Mouse (Mus musculus) small intestine, adult 2 months (tissue): ENCODE data around the gene Rnaseh2b. TPM values are rescaled to one million over a fixed set of nuclear protein-coding genes. Genes with fewer than 3 reads are reported as not detected.

Source experiments
- H3K27ac ChIP-seq: fragments of 200-500 bp; 2 replicates; pipeline ENCODE4 v1.5.1; 2012; ENCODE audit warnings: low read depth, low read length, control low read depth, inconsistent platforms; ENCODE audit not compliant: insufficient read depth
- H3K27me3 ChIP-seq: fragments of 200-500 bp; 2 replicates; pipeline ENCODE4 v1.6.1; 2012; ENCODE audit warnings: mild to moderate bottlenecking, moderate library complexity, low read length, inconsistent platforms; ENCODE audit not compliant: control insufficient read depth, insufficient read depth
- H3K36me3 ChIP-seq: fragments of 200-500 bp; 2 replicates; pipeline ENCODE4 v1.6.1; 2012; ENCODE audit warnings: mild to moderate bottlenecking, low read length, control low read depth, inconsistent platforms; ENCODE audit not compliant: control insufficient read depth, insufficient read depth
- H3K4me1 ChIP-seq: fragments of 200-500 bp; 2 replicates; pipeline ENCODE4 v1.6.1; 2012; ENCODE audit warnings: low read length, inconsistent platforms, mixed read lengths; ENCODE audit not compliant: control insufficient read depth, insufficient read depth, insufficient read length
- H3K4me3 ChIP-seq: fragments of 200-500 bp; 2 replicates; pipeline ENCODE4 v1.5.1; 2012; ENCODE audit warnings: low read depth, mild to moderate bottlenecking, control low read depth, inconsistent platforms, low read length, moderate library complexity
- CTCF ChIP-seq: fragments of 200-500 bp; IDR thresholded peaks from 2 replicates; pipeline ENCODE4 v1.5.1; 2012; ENCODE audit warnings: low read depth, mild to moderate bottlenecking, control low read depth, inconsistent platforms, low read length, moderate library complexity, mixed read lengths; ENCODE audit not compliant: insufficient replicate concordance, insufficient read length; ENCODE audit errors: extremely low read depth
- POLR2A ChIP-seq: fragments of 200-500 bp; IDR thresholded peaks from 2 replicates; pipeline ENCODE4 v1.6.1; 2012; ENCODE audit warnings: low read depth, mild to moderate bottlenecking, control low read depth, inconsistent platforms, low read length, moderate library complexity
- WGBS: fragments of 180-500 bp; shearing (Covaris S2); methylation state at CpG from one replicate; pipeline ENCODE4 v1.1.7; 2018; 5-methylcytosine and 5-hydroxymethylcytosine counted together
- polyA plus RNA-seq: library from polyadenylated mRNA; depleted of rRNA; stranded (reverse); fragments of >200 nt; gene quantifications from 2 replicates; pipeline ENCODE4 v1.2.3, GENCODE M21; 2012

Rnaseh2b gene
- polyA plus RNA-seq, 1 experiment: 0.65 TPM

- Histone ChIP-seq H3K36me3 (no peaks in the 10 kb centered on the region), H3K27ac (no peak overlapping the region), H3K4me1 (no peaks in the 10 kb centered on the region), H3K27me3 (no peaks in the 10 kb centered on the region), H3K4me3 (no peak overlapping the region)
- TF ChIP-seq CTCF (no peak), POLR2A (no peak)
- 46% methylated on average over 2 of the region's 2 CpGs for WGBS
These were observed 16.6 kb downstream of the Rnaseh2b start for GRCm38 (mm10) chr14:62309026-62309425.

GRCm38 (mm10) chr14:62311672-62312071 is 19.3 kb downstream of the Rnaseh2b start:
- Histone ChIP-seq H3K4me3 (no peak overlapping the region), H3K36me3 (no peaks in the 10 kb centered on the region), H3K27me3 (no peaks in the 10 kb centered on the region), H3K4me1 (no peaks in the 10 kb centered on the region), H3K27ac (no peak overlapping the region)
- TF ChIP-seq POLR2A (no peak), CTCF (no peak)
- WGBS: 96% methylated on average over 1 of the region's 1 CpGs

- 27% methylated on average over 6 of the region's 6 CpGs for WGBS
- H3K4me1 ChIP-seq: no peaks in the 10 kb centered on the region
- H3K27ac ChIP-seq: no peak overlapping the region
- no peaks in the 10 kb centered on the region for H3K36me3 ChIP-seq
- TF ChIP-seq POLR2A (no peak), CTCF (no peak)
- H3K27me3 ChIP-seq: no peaks in the 10 kb centered on the region
- H3K4me3 ChIP-seq: no peak overlapping the region
These were observed 30.4 kb downstream of the Rnaseh2b start for GRCm38 (mm10) chr14:62322581-62323344.

GRCm38 (mm10) chr14:62323457-62323856 is 31.1 kb downstream of the Rnaseh2b start:
- H3K27me3 ChIP-seq: no peaks in the 10 kb centered on the region
- H3K4me1 ChIP-seq: no peaks in the 10 kb centered on the region
- 84% methylated on average over 5 of the region's 5 CpGs for WGBS
- no peaks in the 10 kb centered on the region for H3K36me3 ChIP-seq
- no peak overlapping the region for H3K4me3 ChIP-seq
- TF ChIP-seq POLR2A (no peak), CTCF (no peak)
- H3K27ac ChIP-seq: no peak overlapping the region

GRCm38 (mm10) chr14:62324943-62325342 is 32.6 kb downstream of the Rnaseh2b start:
- Histone ChIP-seq H3K4me3 (no peak overlapping the region), H3K4me1 (no peaks in the 10 kb centered on the region), H3K36me3 (no peaks in the 10 kb centered on the region), H3K27me3 (no peaks in the 10 kb centered on the region), H3K27ac (no peak overlapping the region)
- TF ChIP-seq CTCF (no peak), POLR2A (no peak)
- 88% methylated on average over 5 of the region's 5 CpGs for WGBS

- Histone ChIP-seq H3K27ac (no peak overlapping the region), H3K4me1 (no peaks in the 10 kb centered on the region), H3K4me3 (no peak overlapping the region), H3K27me3 (no peaks in the 10 kb centered on the region), H3K36me3 (no peaks in the 10 kb centered on the region)
- WGBS: 49% methylated on average over 3 of the region's 3 CpGs
- TF ChIP-seq CTCF: no peak
- TF ChIP-seq POLR2A: no peak
These were observed 33.6 kb downstream of the Rnaseh2b start for GRCm38 (mm10) chr14:62326026-62326425.

- Histone ChIP-seq H3K4me1 (no peaks in the 10 kb centered on the region), H3K27ac (no peak overlapping the region), H3K36me3 (no peaks in the 10 kb centered on the region), H3K4me3 (no peak overlapping the region), H3K27me3 (no peaks in the 10 kb centered on the region)
- TF ChIP-seq CTCF: no peak
- TF ChIP-seq POLR2A: no peak
- 38% methylated on average over 2 of the region's 2 CpGs for WGBS
These were observed 34.8 kb downstream of the Rnaseh2b start for GRCm38 (mm10) chr14:62327171-62327570.
